Mouse (Mus musculus): Measurements from ENCODE around the gene Aldh18a1.

Aldh18a1 gene

GRCm38 (mm10) chr19:40530323-40530722 is 57.9 kb downstream of the Aldh18a1 start:
- DNase-seq (ENCODE audit: low spot score in 2 of 2), result no peak

- no peak for DNase-seq (ENCODE audit: low spot score in 2 of 2)
Observed at GRCm38 (mm10) chr19:40528254-40528653, 60.0 kb downstream of the Aldh18a1 start.

GRCm38 (mm10) chr19:40526367-40527014 is 61.8 kb downstream of the Aldh18a1 start:
- no peak for DNase-seq (ENCODE audit: low spot score in 2 of 2)

GRCm38 (mm10) chr19:40523431-40524005 is 64.7 kb downstream of the Aldh18a1 start:
- DNase-seq (ENCODE audit: low spot score in 2 of 2), result no peak

GRCm38 (mm10) chr19:40520403-40520802 is 67.9 kb downstream of the Aldh18a1 start:
- no peak for DNase-seq (ENCODE audit: low spot score in 2 of 2)

GRCm38 (mm10) chr19:40518706-40519105 is 69.6 kb downstream of the Aldh18a1 start:
- no peak for DNase-seq (ENCODE audit: low spot score in 2 of 2)

GRCm38 (mm10) chr19:40515596-40515995 is 72.7 kb downstream of the Aldh18a1 start:
- no peak for DNase-seq (ENCODE audit: low spot score in 2 of 2)

GRCm38 (mm10) chr19:40514376-40514775 is 73.9 kb downstream of the Aldh18a1 start:
- no peak for DNase-seq (ENCODE audit: low spot score in 2 of 2)

- DNase-seq (ENCODE audit: low spot score in 2 of 2), result peak; percentile 95 to 96
Observed at GRCm38 (mm10) chr19:40513632-40514078, 74.6 kb downstream of the Aldh18a1 start, which contains the start of gene Sorbs1. Gene Sorbs1 (minus strand): TSS chr19:40513779.

GRCm38 (mm10) chr19:40512500-40513421 is 75.5 kb downstream of the Aldh18a1 start:
- peak in 1 of 2 experiments; percentile 54 for DNase-seq (ENCODE audit: low spot score in 2 of 2)

GRCm38 (mm10) chr19:40511679-40512309 is 76.5 kb downstream of the Aldh18a1 start:
- DNase-seq (ENCODE audit: low spot score in 2 of 2), result no peak

GRCm38 (mm10) chr19:40511100-40511439 is 77.2 kb downstream of the Aldh18a1 start:
- no peak for DNase-seq (ENCODE audit: low spot score in 2 of 2)

- no peak for DNase-seq (ENCODE audit: low spot score in 2 of 2)
Observed at GRCm38 (mm10) chr19:40510387-40511099, 77.7 kb downstream of the Aldh18a1 start.

- DNase-seq (ENCODE audit: low spot score in 2 of 2), result no peak
Observed at GRCm38 (mm10) chr19:40509274-40509673, 79.0 kb downstream of the Aldh18a1 start.

GRCm38 (mm10) chr19:40508851-40509250 is 79.4 kb downstream of the Aldh18a1 start:
- no peak for DNase-seq (ENCODE audit: low spot score in 2 of 2)

GRCm38 (mm10) chr19:40506965-40507364 is 81.3 kb downstream of the Aldh18a1 start:
- no peak for DNase-seq (ENCODE audit: low spot score in 2 of 2)

GRCm38 (mm10) chr19:40504336-40504735 is 83.9 kb downstream of the Aldh18a1 start:
- no peak for DNase-seq (ENCODE audit: low spot score in 2 of 2)

Data from frontal cortex, postnatal 10 days (tissue).